Mouse (Mus musculus) cerebellum, adult 2 months (tissue): ENCODE measurements around the gene Vmn1r233.
A peak's percentile ranks its signal among the peaks of the same experiment; 100 is the strongest.

Experiments
- CTCF ChIP-seq: fragments of 200-500 bp; IDR thresholded peaks from 2 replicates; pipeline ENCODE4 v1.5.1; 2011; ENCODE audit warnings: low read depth, mild to moderate bottlenecking, control low read depth, low read length, moderate library complexity, borderline replicate concordance; ENCODE audit not compliant: insufficient read depth
- POLR2A ChIP-seq: fragments of 200-500 bp; IDR thresholded peaks from 2 replicates; pipeline ENCODE4 v1.6.1; 2011; ENCODE audit warnings: low read length, control low read depth, borderline replicate concordance; ENCODE audit not compliant: insufficient read depth

- TF ChIP-seq POLR2A (peak; percentile 60; the same call in 1 of the 2 replicates), CTCF (no peak)
Observed at GRCm38 (mm10) chr17:21008382-21009331, 12.4 kb upstream of the Vmn1r233 start, which contains the start of gene Zfp160.
